Comparison of ENCODE assay signal across 18 mouse cellular contexts in genomic region chr6:14824777-14825176, GRCm38 (mm10).
A peak's percentile ranks its signal among the peaks of the same experiment; 100 is the strongest.
DNase-seq lines count a peak whose midpoint lies in the region; ATAC-seq and TF ChIP-seq lines count a peak whose summit lies in the region.
"Had no signal": no experiment of that assay in that cellular context is flagged by ENCODE, and none has a peak within 500 bp of the region (broad histone marks: within the 10 kb centered on the region; RNA-seq: fewer than 3 reads in every experiment).

No protein-coding gene starts in this region.

- peak; percentile 9 for DNase-seq in forebrain, embryonic 14.5 days (ENCODE audit: low spot score)
- no peak for DNase-seq in forebrain, embryonic 10.5 days (ENCODE audit: extremely low spot score, low spot score)
- no peak for DNase-seq in forebrain, postnatal 0 days
- no peak for DNase-seq in forebrain, embryonic 11.5 days (ENCODE audit: low spot score)
- DNase-seq in brain, embryonic 14.5 days (ENCODE audit: low read depth): peak; percentile 41
- no peak for DNase-seq in lung, postnatal 25 days (ENCODE audit: low spot score)
- DNase-seq: adrenal gland, adult 2 months; adrenal gland, postnatal 10 days; adrenal gland, postnatal 25 days; cerebellum, adult 11 months; cerebellum, adult 18-20 months; cerebellum, adult 8-10 months; cerebellum, adult 9-11 months; cerebellum, postnatal 14 days; cerebellum, postnatal 36 days; embryo, embryonic 11 days had no signal

- no peak overlapping the region for H3K27ac ChIP-seq in forebrain, embryonic 14.5 days (ENCODE audit: low read depth, low read length)
- H3K27ac ChIP-seq in forebrain, embryonic 10.5 days: no peak overlapping the region
- no peak overlapping the region for H3K27ac ChIP-seq in forebrain, postnatal 0 days (ENCODE audit: low read depth, low read length)
- H3K27ac ChIP-seq in forebrain, embryonic 11.5 days (ENCODE audit: low read depth, low read length): no peak overlapping the region
- H3K27ac ChIP-seq: embryonic facial prominence, embryonic 10.5 days; embryonic facial prominence, embryonic 12.5 days had no signal

- no peak overlapping the region for H3K9ac ChIP-seq in forebrain, embryonic 14.5 days (ENCODE audit: low read length)
- no peak overlapping the region for H3K9ac ChIP-seq in forebrain, postnatal 0 days
- H3K9ac ChIP-seq in forebrain, embryonic 11.5 days (ENCODE audit: low read length): no peak overlapping the region
- H3K9ac ChIP-seq: embryonic facial prominence, embryonic 12.5 days had no signal

- TF ChIP-seq POLR2A in brain, embryonic 14.5 days (IDR thresholded peaks at IDR 0.05; ENCODE audit: borderline replicate concordance, extremely low read depth, insufficient read depth, insufficient read length, poor library complexity, severe bottlenecking): no peak

- H3K4me1 ChIP-seq in forebrain, embryonic 14.5 days (ENCODE audit: control insufficient read depth, insufficient read depth, low read length): no peaks in the 10 kb centered on the region
- no peaks in the 10 kb centered on the region for H3K4me1 ChIP-seq in forebrain, embryonic 10.5 days
- no peaks in the 10 kb centered on the region for H3K4me1 ChIP-seq in forebrain, postnatal 0 days (ENCODE audit: insufficient read depth)
- no peaks in the 10 kb centered on the region for H3K4me1 ChIP-seq in forebrain, embryonic 11.5 days (replicated peaks; ENCODE audit: control insufficient read depth, insufficient read depth, low read length)
- H3K4me1 ChIP-seq: embryonic facial prominence, embryonic 10.5 days; embryonic facial prominence, embryonic 12.5 days had no signal

- ATAC-seq in forebrain, embryonic 14.5 days: peak; percentile 24; the same call in 1 of the 2 replicates
- ATAC-seq in forebrain, postnatal 0 days: peak; percentile 34; the same call in 1 of the 2 replicates
- ATAC-seq in forebrain, embryonic 11.5 days (replicated peaks; ENCODE audit: low FRiP score): no peak

- H3K4me2 ChIP-seq in forebrain, embryonic 14.5 days (ENCODE audit: low read length): no peak overlapping the region
- no peak overlapping the region for H3K4me2 ChIP-seq in forebrain, postnatal 0 days (ENCODE audit: low read depth)
- H3K4me2 ChIP-seq in forebrain, embryonic 11.5 days (ENCODE audit: low read depth, low read length, severe bottlenecking): no peak overlapping the region
- H3K4me2 ChIP-seq: embryonic facial prominence, embryonic 12.5 days had no signal

- no peak overlapping the region for H3K4me3 ChIP-seq in forebrain, embryonic 14.5 days (ENCODE audit: low read depth, low read length)
- no peak overlapping the region for H3K4me3 ChIP-seq in forebrain, embryonic 10.5 days
- no peak overlapping the region for H3K4me3 ChIP-seq in forebrain, postnatal 0 days (ENCODE audit: low read depth, low read length)
- no peak overlapping the region for H3K4me3 ChIP-seq in forebrain, embryonic 11.5 days (ENCODE audit: low read depth, low read length)
- H3K4me3 ChIP-seq: embryonic facial prominence, embryonic 10.5 days; embryonic facial prominence, embryonic 12.5 days had no signal

- no peaks in the 10 kb centered on the region for H3K27me3 ChIP-seq in forebrain, embryonic 14.5 days (replicated peaks; ENCODE audit: control insufficient read depth, insufficient read depth, low read length)
- H3K27me3 ChIP-seq in forebrain, embryonic 10.5 days (ENCODE audit: poor library complexity, severe bottlenecking): no peaks in the 10 kb centered on the region
- no peaks in the 10 kb centered on the region for H3K27me3 ChIP-seq in forebrain, postnatal 0 days (ENCODE audit: insufficient read depth, low read length)
- H3K27me3 ChIP-seq in forebrain, embryonic 11.5 days (ENCODE audit: control insufficient read depth, insufficient read depth, low read length): no peaks in the 10 kb centered on the region
- H3K27me3 ChIP-seq: embryonic facial prominence, embryonic 12.5 days had no signal

- H3K36me3 ChIP-seq in forebrain, embryonic 14.5 days (ENCODE audit: control insufficient read depth, insufficient read depth, low read length): no peaks in the 10 kb centered on the region
- H3K36me3 ChIP-seq in forebrain, embryonic 10.5 days (replicated peaks): no peaks in the 10 kb centered on the region
- H3K36me3 ChIP-seq in forebrain, postnatal 0 days (ENCODE audit: insufficient read depth): no peaks in the 10 kb centered on the region
- H3K36me3 ChIP-seq in forebrain, embryonic 11.5 days (ENCODE audit: control insufficient read depth, insufficient read depth, low read length): no peaks in the 10 kb centered on the region
- H3K36me3 ChIP-seq: embryonic facial prominence, embryonic 10.5 days; embryonic facial prominence, embryonic 12.5 days had no signal

- H3K9me3 ChIP-seq in forebrain, embryonic 14.5 days (replicated peaks; ENCODE audit: control insufficient read depth, low read length): no peaks in the 10 kb centered on the region
- no peaks in the 10 kb centered on the region for H3K9me3 ChIP-seq in forebrain, embryonic 10.5 days
- no peaks in the 10 kb centered on the region for H3K9me3 ChIP-seq in forebrain, postnatal 0 days (ENCODE audit: low read length)
- no peaks in the 10 kb centered on the region for H3K9me3 ChIP-seq in forebrain, embryonic 11.5 days (ENCODE audit: control insufficient read depth, low read length)
- H3K9me3 ChIP-seq: embryonic facial prominence, embryonic 10.5 days; embryonic facial prominence, embryonic 12.5 days had no signal

- TF ChIP-seq CTCF in forebrain, postnatal 0 days (IDR thresholded peaks at IDR 0.05; ENCODE audit: low read depth): no peak
- no peak for TF ChIP-seq CTCF in brain, embryonic 14.5 days (IDR thresholded peaks at IDR 0.05; ENCODE audit: borderline replicate concordance, extremely low read depth, insufficient read depth, insufficient read length)

Comparison
In these comparisons a context has a peak if more than half of its experiments do, and no peak if none do; other contexts are left out.
1. DNase-seq: peak in forebrain, embryonic 14.5 days (single experiment) and brain, embryonic 14.5 days (single experiment); none in forebrain, embryonic 10.5 days (single experiment), forebrain, postnatal 0 days (single experiment), forebrain, embryonic 11.5 days (single experiment) and lung, postnatal 25 days (single experiment).